ENCODE assay signal across 35 mouse cellular contexts in the genomic region with DNA sequence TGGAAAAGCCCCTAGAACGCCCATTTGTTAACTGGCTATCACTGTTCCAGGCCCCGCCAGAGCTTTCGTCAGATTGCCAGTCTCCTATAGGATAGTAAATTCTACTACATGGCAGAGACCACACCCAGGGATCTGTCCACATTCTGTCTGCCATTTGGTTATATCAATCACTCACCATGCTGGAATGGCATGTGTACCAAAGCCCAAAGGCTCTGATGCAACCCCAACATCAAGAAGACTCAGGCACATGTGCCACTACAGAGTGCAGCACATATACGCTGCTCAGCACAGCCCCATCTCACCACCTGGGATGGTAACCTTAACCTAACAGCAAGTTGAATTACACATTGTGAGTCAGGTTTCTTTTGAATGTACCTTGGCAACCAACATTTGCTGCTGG.
"Had no signal": no experiment of that assay in that cellular context is flagged by ENCODE, and none has a peak within 500 bp of the region (broad histone marks: within the 10 kb centered on the region; RNA-seq: fewer than 3 reads in every experiment).

No protein-coding gene starts in this region.

- DNase-seq: heart, postnatal 10 days; heart, postnatal 14 days; heart, postnatal 36 days; heart, postnatal 4 days; kidney, adult 11 months; kidney, adult 18-20 months; kidney, adult 2 months; kidney, adult 8-10 months; kidney, adult 9 months; kidney, postnatal 10 days; kidney, postnatal 14 days; kidney, postnatal 25 days; kidney, postnatal 36 days; kidney, postnatal 4 days; layer of hippocampus, adult 9-11 months; layer of hippocampus, postnatal 36 days had no signal

- H3K4me2 ChIP-seq: heart, embryonic 11.5 days; heart, embryonic 12.5 days; heart, embryonic 13.5 days; heart, embryonic 15.5 days; hindbrain, embryonic 12.5 days; hindbrain, embryonic 13.5 days; hindbrain, embryonic 14.5 days; hindbrain, embryonic 15.5 days; intestine, embryonic 15.5 days; kidney, embryonic 15.5 days had no signal

- H3K27me3 ChIP-seq: heart, embryonic 12.5 days; heart, embryonic 13.5 days; heart, embryonic 15.5 days; hindbrain, embryonic 12.5 days; hindbrain, embryonic 13.5 days; hindbrain, embryonic 15.5 days; intestine, embryonic 15.5 days; kidney, embryonic 15.5 days had no signal

- H3K9me3 ChIP-seq: heart, embryonic 10.5 days; heart, embryonic 12.5 days; heart, embryonic 13.5 days; heart, embryonic 15.5 days; hindbrain, embryonic 13.5 days; hindbrain, embryonic 15.5 days; intestine, embryonic 15.5 days; kidney, embryonic 15.5 days had no signal

- H3K36me3 ChIP-seq: hindbrain, embryonic 10.5 days had no signal

- H3K4me3 ChIP-seq: heart, embryonic 10.5 days; heart, embryonic 12.5 days; heart, embryonic 13.5 days; heart, embryonic 15.5 days; hindbrain, embryonic 10.5 days; hindbrain, embryonic 12.5 days; hindbrain, embryonic 13.5 days; hindbrain, embryonic 15.5 days; intestine, embryonic 15.5 days; kidney, embryonic 15.5 days; layer of hippocampus, adult 2 months had no signal

- H3K27ac ChIP-seq: heart, embryonic 10.5 days; heart, embryonic 13.5 days; heart, embryonic 15.5 days; hindbrain, embryonic 10.5 days; hindbrain, embryonic 12.5 days; hindbrain, embryonic 13.5 days; hindbrain, embryonic 14.5 days; hindbrain, embryonic 15.5 days; hindbrain, postnatal 0 days; intestine, embryonic 15.5 days; kidney, embryonic 15.5 days; kidney, postnatal 0 days; layer of hippocampus, adult 2 months had no signal

- ATAC-seq: hindbrain, embryonic 16.5 days; hindbrain, postnatal 0 days; inflammation-experienced regulatory T-cells, adult 6 months; intestine, embryonic 15.5 days; intestine, embryonic 16.5 days; intestine, postnatal 0 days had no signal

- H3K9ac ChIP-seq: heart, embryonic 12.5 days; heart, embryonic 13.5 days; heart, embryonic 15.5 days; hindbrain, embryonic 12.5 days; hindbrain, embryonic 13.5 days; hindbrain, embryonic 14.5 days; hindbrain, embryonic 15.5 days; intestine, embryonic 15.5 days; kidney, embryonic 15.5 days had no signal

- H3K4me1 ChIP-seq: hindbrain, embryonic 12.5 days; hindbrain, embryonic 13.5 days; hindbrain, embryonic 15.5 days; kidney, embryonic 15.5 days had no signal
